Mouse (Mus musculus) lung, postnatal 0 days (tissue): Measurements from ENCODE around the gene Strap.

Source experiments
- CTCF ChIP-seq: IDR thresholded peaks from 2 replicates; pipeline ENCODE4 v1.5.1; 2016; ENCODE audit warnings: antibody characterized with exemption, mild to moderate bottlenecking
- EP300 ChIP-seq: IDR thresholded peaks from 2 replicates; pipeline ENCODE4 v1.6.1; 2016; ENCODE audit warnings: antibody characterized with exemption, mild to moderate bottlenecking, control low read depth

DNA sequence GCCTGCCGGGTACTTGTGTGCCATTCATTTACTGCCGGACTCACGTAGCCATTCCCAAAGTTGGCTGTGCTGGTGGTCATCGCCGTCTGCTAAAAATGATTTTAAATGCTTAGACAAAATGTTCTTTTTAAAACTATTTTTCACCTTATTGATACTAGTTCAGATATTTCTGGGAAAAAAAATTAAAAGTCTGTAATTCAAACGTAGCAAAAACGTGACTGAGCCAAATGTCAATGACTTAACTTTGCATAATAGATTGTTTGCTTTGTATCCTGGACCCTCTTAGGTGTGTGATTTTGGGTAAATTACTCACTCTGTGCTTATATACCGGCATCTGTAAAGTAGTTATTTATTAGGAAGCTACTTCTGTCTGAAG lies 20.0 kb downstream of the Strap start:
- TF ChIP-seq EP300 (no peak), CTCF (no peak)
